Mouse (Mus musculus) kidney, embryonic 14.5 days (tissue): ENCODE data around the gene Cd63. TPM values are rescaled to one million over a fixed set of nuclear protein-coding genes. Genes with fewer than 3 reads are reported as not detected.

ENCODE experiments used
- ATAC-seq: fragments of 200-750 bp; cut with Nextera tagmentation; 2 replicates; pipeline ENCODE4 v1.8.0; 2017; ENCODE audit warnings: moderate number of reproducible peaks, mild to moderate bottlenecking, moderate TSS enrichment, moderate library complexity; ENCODE audit not compliant: low FRiP score, low TSS enrichment
- H3K27ac ChIP-seq: fragments of 300-500 bp; sonication (generic); 2 replicates; pipeline ENCODE4 v1.5.1; 2014; ENCODE audit warnings: low read depth, mild to moderate bottlenecking, low read length, moderate library complexity, mixed read lengths
- H3K27me3 ChIP-seq: fragments of 300-500 bp; sonication (generic); 2 replicates; pipeline ENCODE4 v1.6.1; 2014; ENCODE audit warnings: mild to moderate bottlenecking, low read length; ENCODE audit not compliant: control insufficient read depth, insufficient read depth
- H3K36me3 ChIP-seq: fragments of 300-500 bp; sonication (generic); 2 replicates; pipeline ENCODE4 v1.6.1; 2014; ENCODE audit warnings: low read length, mixed read lengths; ENCODE audit not compliant: control insufficient read depth, insufficient read depth
- H3K4me1 ChIP-seq: fragments of 300-500 bp; sonication (generic); 2 replicates; pipeline ENCODE4 v1.6.1; 2014; ENCODE audit warnings: low read length, mixed read lengths; ENCODE audit not compliant: control insufficient read depth, insufficient read depth
- H3K4me2 ChIP-seq: fragments of 300-500 bp; sonication (generic); replicated peaks from 2 replicates; pipeline ENCODE4 v1.6.1; 2014; ENCODE audit warnings: low read depth, mild to moderate bottlenecking, low read length
- H3K4me3 ChIP-seq: fragments of 300-500 bp; sonication (generic); 2 replicates; pipeline ENCODE4 v1.5.1; 2014; ENCODE audit warnings: mild to moderate bottlenecking, low read length
- H3K9ac ChIP-seq: fragments of 300-500 bp; sonication (generic); 2 replicates; pipeline ENCODE4 v1.6.1; 2014; ENCODE audit warnings: low read depth, mild to moderate bottlenecking, low read length, moderate library complexity
- H3K9me3 ChIP-seq: fragments of 300-500 bp; sonication (generic); 2 replicates; pipeline ENCODE4 v1.6.1; 2016; ENCODE audit warnings: low read length; ENCODE audit not compliant: control insufficient read depth
- WGBS: fragments of 180-500 bp; shearing (Covaris S2); extraction: QIAGEN DNeasy Blood & Tissue Kit; methylation state at CpG from one replicate; pipeline ENCODE4 v1.1.7; 2014; 5-methylcytosine and 5-hydroxymethylcytosine counted together
- polyA plus RNA-seq: library from polyadenylated mRNA; unstranded; fragments of >200 nt; fragmentation: Nextera tagmentation; extraction: Ambion mirVana; gene quantifications from 2 replicates; pipeline ENCODE4 v1.2.1, GENCODE M21; 2014

Gene Cd63
- polyA plus RNA-seq, 1 experiment from 2014 or later, result 479 TPM

DNA sequence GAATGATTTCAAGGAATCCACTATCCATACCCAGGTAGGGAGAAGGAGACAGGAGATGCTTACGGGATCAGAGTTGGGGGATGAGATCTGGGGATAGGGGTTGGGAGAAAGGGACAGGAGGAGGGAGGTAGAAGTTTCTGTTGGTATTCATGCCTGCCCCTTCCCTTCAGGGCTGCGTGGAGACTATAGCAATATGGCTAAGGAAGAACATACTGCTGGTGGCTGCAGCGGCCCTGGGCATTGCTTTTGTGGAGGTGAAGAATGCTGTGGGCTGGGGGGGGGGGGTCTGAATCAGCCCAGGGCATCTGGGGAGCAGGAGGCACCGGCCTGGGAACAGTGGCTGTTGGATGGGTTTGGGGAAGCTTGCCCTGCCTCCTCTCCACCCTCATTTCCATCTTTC, 11.5 kb downstream of the Cd63 start:
- H3K9ac ChIP-seq, result no peak overlapping the region

DNA sequence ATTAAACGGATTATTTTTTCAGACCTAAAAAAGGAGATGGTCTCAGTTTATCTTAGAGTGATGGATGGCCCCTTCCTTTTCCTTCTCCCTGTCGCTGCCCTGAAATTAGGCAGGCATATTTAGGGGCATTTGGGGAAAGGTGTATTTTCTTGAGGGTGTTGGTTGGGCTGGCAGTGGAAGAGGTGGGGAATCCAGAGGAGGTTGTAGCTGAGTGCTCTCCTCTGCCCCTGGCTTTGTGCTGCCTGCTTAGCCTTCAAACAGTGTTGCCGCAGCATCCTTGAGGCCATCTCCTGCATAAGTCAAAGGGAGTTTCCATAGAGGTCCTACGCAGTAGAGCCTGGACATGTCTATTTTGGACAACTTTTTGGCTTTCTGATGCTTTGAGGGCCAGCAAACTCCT, 12.0 kb downstream of the Cd63 start:
- Histone ChIP-seq H3K4me2 (no peak overlapping the region), H3K9me3 (no peaks in the 10 kb centered on the region), H3K9ac (no peak overlapping the region), H3K4me1 (peaks cover 15% of the 10 kb centered on the region), H3K27ac (peak overlapping the region; percentile 0; the same call in 1 of the 2 replicates), H3K4me3 (no peak overlapping the region), H3K36me3 (peaks cover 40% of the 10 kb centered on the region; the same call in 1 of the 2 replicates), H3K27me3 (no peaks in the 10 kb centered on the region)
- WGBS, result 81% methylated on average over 4 of the region's 4 CpGs
- no peak for ATAC-seq

More for the DNA sequence above, 11.5 kb downstream of the Cd63 start:
- ATAC-seq, result no peak
- H3K36me3 ChIP-seq, result peaks cover 34% of the 10 kb centered on the region; the same call in 1 of the 2 replicates
- WGBS, result 83% methylated on average over 4 of the region's 4 CpGs
- H3K4me2 ChIP-seq, result no peak overlapping the region
- H3K9me3 ChIP-seq, result no peaks in the 10 kb centered on the region
- H3K27me3 ChIP-seq, result no peaks in the 10 kb centered on the region
- H3K4me3 ChIP-seq, result no peak overlapping the region
- H3K4me1 ChIP-seq, result peaks cover 15% of the 10 kb centered on the region
- no peak overlapping the region for H3K27ac ChIP-seq

DNA sequence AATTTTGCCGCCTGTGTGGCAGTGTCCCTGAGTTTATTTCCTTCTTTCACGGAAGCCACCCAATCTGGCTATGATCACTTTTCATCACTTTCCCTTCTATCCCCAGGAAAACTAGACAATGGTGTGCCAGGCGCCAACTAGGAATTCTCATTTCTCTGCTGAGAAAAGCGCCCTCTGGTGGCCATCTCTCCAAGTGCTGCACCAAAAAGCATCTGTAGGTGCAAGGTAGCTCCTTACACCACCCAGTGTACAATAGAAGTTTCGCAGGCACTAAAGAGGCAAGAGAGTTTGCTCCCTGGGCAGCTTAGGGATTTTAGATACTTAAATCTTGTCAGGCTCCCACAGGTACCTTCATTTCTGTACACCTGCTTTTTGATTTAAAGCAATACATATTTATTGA, 12.4 kb downstream of the Cd63 start:
- Histone ChIP-seq H3K4me2 (no peak overlapping the region), H3K4me1 (peaks cover 15% of the 10 kb centered on the region), H3K4me3 (no peak overlapping the region), H3K27me3 (no peaks in the 10 kb centered on the region), H3K9me3 (no peaks in the 10 kb centered on the region), H3K27ac (no peak overlapping the region; the same call in 1 of the 2 replicates), H3K9ac (no peak overlapping the region), H3K36me3 (peaks cover 42% of the 10 kb centered on the region; the same call in 1 of the 2 replicates)
- WGBS, result 10% methylated on average over 5 of the region's 5 CpGs
- ATAC-seq, result 0 out of 2 replicates have a peak, but pooled peaks have one; percentile 17

DNA sequence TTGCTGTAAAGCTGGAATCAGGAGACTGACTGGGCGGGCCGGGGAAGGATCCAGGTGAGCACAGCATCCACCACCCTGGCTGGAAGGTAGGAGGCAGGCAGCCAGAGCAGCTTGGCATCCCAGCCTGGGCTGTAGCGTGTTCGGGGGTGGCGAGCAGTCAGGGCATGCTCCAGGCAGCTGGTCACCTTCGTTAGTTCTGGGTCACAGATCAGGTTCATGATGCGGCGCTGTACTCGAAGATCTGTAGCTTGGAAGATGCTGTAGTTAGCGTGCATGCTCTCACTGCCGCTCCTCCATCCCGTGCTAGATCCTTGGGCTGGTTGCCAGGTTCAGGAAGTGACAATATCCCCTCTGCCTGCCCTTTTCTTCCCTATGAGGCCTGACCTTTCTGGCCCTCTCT, 12.9 kb downstream of the Cd63 start:
- WGBS, result 64% methylated on average over 12 of the region's 12 CpGs
- Histone ChIP-seq H3K4me3 (no peak overlapping the region), H3K27ac (no peak overlapping the region), H3K4me2 (no peak overlapping the region), H3K27me3 (no peaks in the 10 kb centered on the region), H3K9ac (no peak overlapping the region), H3K36me3 (peaks cover 47% of the 10 kb centered on the region; the same call in 1 of the 2 replicates), H3K9me3 (no peaks in the 10 kb centered on the region), H3K4me1 (peaks cover 15% of the 10 kb centered on the region)
- ATAC-seq, result no peak

DNA sequence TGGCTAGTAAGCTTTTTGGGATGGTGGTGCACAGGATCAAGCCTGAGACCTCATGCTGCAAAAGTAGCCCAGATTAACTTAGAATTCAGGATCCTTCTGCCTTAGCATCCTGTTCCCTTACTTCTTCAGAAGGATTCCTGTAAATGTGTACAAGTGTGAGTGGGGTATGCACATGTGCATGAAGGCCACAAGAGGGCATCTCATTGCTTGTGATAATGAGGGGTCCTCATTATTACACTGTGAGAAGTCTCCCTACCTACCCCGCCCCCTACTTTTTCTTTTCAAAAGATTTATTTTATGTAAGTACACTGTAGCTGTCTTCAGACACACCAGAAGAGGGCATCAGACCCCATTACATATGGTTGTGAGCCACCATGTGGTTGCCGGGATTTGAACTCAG, 14.8 kb downstream of the Cd63 start:
- Histone ChIP-seq H3K4me3 (no peak overlapping the region), H3K36me3 (peaks cover 51% of the 10 kb centered on the region; the same call in 1 of the 2 replicates), H3K9ac (no peak overlapping the region), H3K4me2 (no peak overlapping the region), H3K4me1 (peaks cover 18% of the 10 kb centered on the region), H3K9me3 (no peaks in the 10 kb centered on the region), H3K27ac (no peak overlapping the region), H3K27me3 (no peaks in the 10 kb centered on the region)
- no peak for ATAC-seq
- WGBS, result 88% methylated on average over 2 of the region's 2 CpGs

DNA sequence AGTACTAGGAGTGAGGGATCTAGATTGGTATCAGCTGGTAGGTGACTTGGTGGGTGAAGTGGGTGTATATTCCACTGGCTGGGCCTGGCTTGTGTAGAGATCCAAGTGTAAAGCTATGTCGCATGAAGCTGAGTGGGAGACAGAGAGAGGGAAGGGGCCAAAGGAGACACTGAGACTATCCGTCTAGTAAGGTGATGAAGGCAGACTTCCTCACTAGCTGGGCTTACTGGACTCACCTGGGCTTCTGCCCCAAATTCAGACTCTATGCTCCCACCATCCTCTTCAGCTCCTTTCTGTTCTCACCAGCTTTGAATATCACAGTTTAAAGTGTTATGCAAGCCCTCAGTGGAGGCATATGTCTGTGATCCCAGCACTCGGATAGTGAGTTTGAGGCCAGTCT, 15.9 kb downstream of the Cd63 start:
- Histone ChIP-seq H3K9me3 (no peaks in the 10 kb centered on the region), H3K27me3 (no peaks in the 10 kb centered on the region), H3K9ac (no peak overlapping the region), H3K4me1 (peaks cover 17% of the 10 kb centered on the region), H3K36me3 (peaks cover 48% of the 10 kb centered on the region; the same call in 1 of the 2 replicates), H3K4me2 (no peak overlapping the region), H3K27ac (no peak overlapping the region), H3K4me3 (no peak overlapping the region)
- WGBS, result 86% methylated on average over 3 of the region's 3 CpGs
- no peak for ATAC-seq

DNA sequence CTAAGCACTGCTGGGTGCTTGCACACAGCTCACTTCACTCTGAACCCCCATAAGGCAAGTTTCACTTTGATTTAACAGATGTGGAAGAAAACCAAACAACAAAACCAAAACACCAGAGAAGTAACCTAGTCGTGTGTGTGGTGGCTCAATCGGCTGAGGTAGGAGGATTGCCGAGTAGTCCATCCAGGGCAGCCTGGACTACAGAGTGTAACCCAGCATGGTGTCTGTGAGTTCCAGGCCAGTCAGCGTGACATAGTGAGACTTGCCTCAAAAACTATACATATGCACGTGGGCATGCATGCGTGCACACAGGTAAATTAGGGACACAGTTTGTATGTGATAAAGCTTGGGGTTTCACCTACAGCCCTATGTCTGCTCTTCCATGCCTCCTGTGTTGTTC, 16.6 kb downstream of the Cd63 start:
- no peak for ATAC-seq
- peaks cover 20% of the 10 kb centered on the region for H3K4me1 ChIP-seq
- H3K9me3 ChIP-seq, result no peaks in the 10 kb centered on the region
- no peak overlapping the region for H3K4me3 ChIP-seq
- H3K27me3 ChIP-seq, result no peaks in the 10 kb centered on the region
- WGBS, result 90% methylated on average over 6 of the region's 6 CpGs
- peaks cover 45% of the 10 kb centered on the region; the same call in 1 of the 2 replicates for H3K36me3 ChIP-seq
- no peak overlapping the region for H3K4me2 ChIP-seq
- no peak overlapping the region for H3K9ac ChIP-seq
- no peak overlapping the region for H3K27ac ChIP-seq

DNA sequence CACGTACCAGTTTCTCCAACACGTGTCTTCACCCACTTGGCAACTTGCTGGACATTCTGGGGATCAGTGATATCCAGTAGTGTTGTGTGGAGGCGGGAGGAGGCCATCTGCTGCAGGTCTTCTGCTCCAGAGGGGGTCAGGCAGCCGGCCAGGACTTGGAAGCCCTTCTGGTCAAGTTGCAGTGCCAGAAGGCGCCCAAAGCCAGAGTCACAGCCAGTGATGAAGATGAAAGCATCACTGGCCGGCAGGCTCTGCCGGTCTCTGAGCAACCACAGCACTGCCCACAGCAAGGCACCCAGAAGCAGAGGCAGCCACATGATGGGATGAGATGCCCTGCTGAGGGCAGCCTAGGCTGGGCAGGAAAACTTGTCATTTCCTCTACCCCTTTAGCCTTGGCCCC, 17.5 kb downstream of the Cd63 start:
- 80% methylated on average over 7 of the region's 7 CpGs for WGBS
- no peak overlapping the region for H3K4me3 ChIP-seq
- H3K4me2 ChIP-seq, result no peak overlapping the region
- H3K27me3 ChIP-seq, result no peaks in the 10 kb centered on the region
- no peak for ATAC-seq
- peaks cover 21% of the 10 kb centered on the region for H3K4me1 ChIP-seq
- no peak overlapping the region for H3K9ac ChIP-seq
- peaks cover 40% of the 10 kb centered on the region; the same call in 1 of the 2 replicates for H3K36me3 ChIP-seq
- H3K27ac ChIP-seq, result no peak overlapping the region
- H3K9me3 ChIP-seq, result no peaks in the 10 kb centered on the region

DNA sequence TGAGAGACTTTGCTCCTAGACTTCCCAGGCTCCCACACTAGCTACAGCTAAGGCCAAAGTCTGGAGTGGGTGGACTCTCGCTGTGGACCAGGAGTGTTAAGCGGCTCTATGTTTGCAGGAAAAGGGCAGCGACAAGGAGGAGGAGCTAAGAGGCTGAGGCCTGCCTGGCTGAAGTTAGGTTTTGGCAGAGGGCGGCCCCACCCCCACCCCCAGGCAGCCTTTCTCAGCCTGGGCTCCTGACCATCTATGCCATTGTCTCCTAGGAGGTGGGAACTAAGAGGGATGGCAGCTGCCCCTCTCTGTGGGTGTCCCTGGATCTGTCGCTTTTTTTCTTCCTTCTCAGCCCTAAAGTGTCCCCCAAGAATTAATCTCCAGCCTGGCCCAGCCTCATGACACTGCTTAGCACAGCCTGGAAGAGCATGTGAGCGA, 18.4 kb downstream of the Cd63 start:
- Histone ChIP-seq H3K9ac (no peak overlapping the region), H3K36me3 (peaks cover 31% of the 10 kb centered on the region; the same call in 1 of the 2 replicates), H3K4me2 (no peak overlapping the region), H3K4me3 (no peak overlapping the region), H3K27ac (peak overlapping the region; percentile 14; the same call in 1 of the 2 replicates), H3K4me1 (peaks cover 22% of the 10 kb centered on the region), H3K9me3 (no peaks in the 10 kb centered on the region), H3K27me3 (no peaks in the 10 kb centered on the region)
- no peak for ATAC-seq
- 35% methylated on average over 6 of the region's 6 CpGs for WGBS
